Mouse (Mus musculus): ENCODE data around the gene Nfe2l3. TPM values are rescaled to one million over a fixed set of nuclear protein-coding genes. Genes with fewer than 3 reads are reported as not detected.

The Nfe2l3 gene
- polyA plus RNA-seq (2017; shearing (Covaris generic)): 0.21 TPM

GRCm38 (mm10) chr6:51432535-51433397, at the start of gene Nfe2l3:
Gene Nfe2l3 (plus strand): TSS chr6:51432670.

GRCm38 (mm10) chr6:51469715-51470310, 37.3 kb downstream of the Nfe2l3 start, which contains the start of gene Hnrnpa2b1:
Gene Hnrnpa2b1 (minus strand): TSS chr6:51469894.

GRCm38 (mm10) chr6:51470311-51471178, 38.1 kb downstream of the Nfe2l3 start, which contains the start of gene Cbx3:
Gene Cbx3 (plus strand): TSS chr6:51470360.

Other genes starting within 250 kb of the Nfe2l3 start
- gene Hnrnpa2b1, start 37.2 kb downstream of the Nfe2l3 start, polyA plus RNA-seq (2017; shearing (Covaris generic)): 1,697 TPM
- gene Cbx3, start 37.7 kb downstream of the Nfe2l3 start, polyA plus RNA-seq (2017; shearing (Covaris generic)): 99.1 TPM
- 21.5 TPM for gene Snx10, start 91.2 kb downstream of the Nfe2l3 start, polyA plus RNA-seq (2017; shearing (Covaris generic))

Measured in activated CD4-positive, CD25-positive, alpha-beta regulatory T cell, adult 9 weeks (primary cell).